Mouse (Mus musculus) frontal cortex, adult 2 months (tissue): ENCODE results near the gene Strn. TPM values are rescaled to one million over a fixed set of nuclear protein-coding genes. Genes with fewer than 3 reads are reported as not detected.

Experiments
- DNase-seq, 2 experiments: peaks; one replicate each; pipeline ENCODE4 v3.0.0; 2022; ENCODE audit warnings: low spot score in 1 of 2; ENCODE audit errors: extremely low spot score in 1 of 2
- polyA plus RNA-seq: library from polyadenylated mRNA; depleted of rRNA; stranded (reverse); fragments of >200 nt; gene quantifications from 2 replicates; pipeline ENCODE4 v1.2.3, GENCODE M21; 2012; rRNA removed

Gene Strn
- polyA plus RNA-seq, 1 experiment: 21.1 TPM

GRCm38 (mm10) chr17:78621863-78622262 lies 115.1 kb downstream of the Strn start:
- no peak for DNase-seq

GRCm38 (mm10) chr17:78620740-78621139 lies 116.3 kb downstream of the Strn start:
- DNase-seq: no peak

GRCm38 (mm10) chr17:78619981-78620380 lies 117.0 kb downstream of the Strn start:
- no peak for DNase-seq

GRCm38 (mm10) chr17:78618164-78618693 lies 118.8 kb downstream of the Strn start:
- peak in 1 of 2 experiments; percentile 17 for DNase-seq

- DNase-seq: no peak
Observed at GRCm38 (mm10) chr17:78615096-78615495, 121.9 kb downstream of the Strn start.

- no peak for DNase-seq
Observed at GRCm38 (mm10) chr17:78614481-78614880, 122.5 kb downstream of the Strn start.

GRCm38 (mm10) chr17:78611117-78611516 lies 125.9 kb downstream of the Strn start:
- peak in 1 of 2 experiments; percentile 49 for DNase-seq

GRCm38 (mm10) chr17:78609191-78609855 lies 127.7 kb downstream of the Strn start:
- DNase-seq: no peak

- no peak for DNase-seq
Observed at GRCm38 (mm10) chr17:78608716-78609115, 128.3 kb downstream of the Strn start.

- no peak for DNase-seq
Observed at GRCm38 (mm10) chr17:78608135-78608670, 128.8 kb downstream of the Strn start.

GRCm38 (mm10) chr17:78604431-78604830 lies 132.6 kb downstream of the Strn start:
- DNase-seq: peak in 1 of 2 experiments; percentile 75

- peak; percentile 59 to 93 for DNase-seq
Observed at GRCm38 (mm10) chr17:78603872-78604271, 133.1 kb downstream of the Strn start.

GRCm38 (mm10) chr17:78602316-78602715 lies 134.7 kb downstream of the Strn start:
- peak in 1 of 2 experiments; percentile 38 for DNase-seq

GRCm38 (mm10) chr17:78601601-78602000 lies 135.4 kb downstream of the Strn start:
- DNase-seq: peak in 1 of 2 experiments; percentile 25

GRCm38 (mm10) chr17:78601042-78601441 lies 136.0 kb downstream of the Strn start:
- DNase-seq: no peak

Other genes starting within 250 kb of the Strn start
- gene Vit, start 229.1 kb downstream of the Strn start, polyA plus RNA-seq: 1.4 and 1.6 TPM in 2 replicates
- gene Heatr5b, start 98.2 kb upstream of the Strn start, polyA plus RNA-seq: 26.9 and 28.9 TPM in 2 replicates
- gene Gpatch11, start 98.4 kb upstream of the Strn start, polyA plus RNA-seq: 29.8 and 33.0 TPM in 2 replicates
- 3.1 and 4.2 TPM in 2 replicates for gene Eif2ak2, start 145.4 kb upstream of the Strn start, polyA plus RNA-seq
- 0.30 and 0.63 TPM in 2 replicates for gene Sult6b1, start 169.8 kb upstream of the Strn start, polyA plus RNA-seq
- 40.4 and 46.6 TPM in 2 replicates for gene Cebpzos, start 179.3 kb upstream of the Strn start, polyA plus RNA-seq
- gene Cebpz, start 199.9 kb upstream of the Strn start, polyA plus RNA-seq: 23.8 and 26.4 TPM in 2 replicates
- 48.2 and 50.2 TPM in 2 replicates for gene Ndufaf7, start 199.9 kb upstream of the Strn start, polyA plus RNA-seq